Mouse (Mus musculus): Measurements from ENCODE around the gene Mcm8.

- TF ChIP-seq CTCF (IDR thresholded peaks at IDR 0.05; ENCODE audit: borderline replicate concordance, extremely low read depth, insufficient read depth, insufficient read length) = no peak
- no peak for TF ChIP-seq POLR2A (IDR thresholded peaks at IDR 0.05; ENCODE audit: borderline replicate concordance, extremely low read depth, insufficient read depth, insufficient read length, poor library complexity, severe bottlenecking)
Measured at GRCm38 (mm10) chr2:132871663-132872062, 55.7 kb downstream of the Mcm8 start.
